Mouse (Mus musculus) embryonic facial prominence, embryonic 12.5 days (tissue): Measurements from ENCODE around the gene Myocd. TPM values are rescaled to one million over a fixed set of nuclear protein-coding genes. Genes with fewer than 3 reads are reported as not detected.

Experiments
- ATAC-seq: fragments of 200-750 bp; cut with Nextera tagmentation; 2 replicates; pipeline ENCODE4 v1.8.0; 2017; ENCODE audit not compliant: insufficient number of reproducible peaks, insufficient read depth, low FRiP score, low TSS enrichment
- H3K27ac ChIP-seq: fragments of 300-500 bp; sonication (generic); 2 replicates; pipeline ENCODE4 v1.5.1; 2016; ENCODE audit warnings: mild to moderate bottlenecking
- H3K27me3 ChIP-seq: fragments of 300-500 bp; sonication (generic); 2 replicates; pipeline ENCODE4 v1.6.1; 2016; ENCODE audit warnings: mild to moderate bottlenecking, moderate library complexity
- H3K36me3 ChIP-seq: fragments of 300-500 bp; sonication (generic); 2 replicates; pipeline ENCODE4 v1.6.1; 2016; ENCODE audit warnings: mild to moderate bottlenecking
- H3K4me1 ChIP-seq: fragments of 300-500 bp; sonication (generic); 2 replicates; pipeline ENCODE4 v1.6.1; 2016
- H3K4me2 ChIP-seq: fragments of 300-500 bp; sonication (generic); replicated peaks from 2 replicates; pipeline ENCODE4 v1.6.1; 2016; ENCODE audit warnings: mild to moderate bottlenecking, moderate library complexity
- H3K4me3 ChIP-seq: fragments of 300-500 bp; sonication (generic); 2 replicates; pipeline ENCODE4 v1.5.1; 2016; ENCODE audit warnings: mild to moderate bottlenecking
- H3K9ac ChIP-seq: fragments of 300-500 bp; sonication (generic); 2 replicates; pipeline ENCODE4 v1.6.1; 2016; ENCODE audit warnings: mild to moderate bottlenecking, moderate library complexity
- H3K9me3 ChIP-seq: fragments of 300-500 bp; sonication (generic); 2 replicates; pipeline ENCODE4 v1.6.1; 2016; ENCODE audit warnings: mild to moderate bottlenecking, moderate library complexity
- WGBS: fragments of 180-500 bp; shearing (Covaris S2); methylation state at CpG from one replicate; pipeline ENCODE4 v1.1.7; 2016; 5-methylcytosine and 5-hydroxymethylcytosine counted together
- polyA plus RNA-seq: library from polyadenylated mRNA; unstranded; fragments of >200 nt; fragmentation: Nextera tagmentation; extraction: Ambion mirVana; gene quantifications from 2 replicates; pipeline ENCODE4 v1.2.1, GENCODE M21; 2016

Gene Myocd
- polyA plus RNA-seq = 1.7 and 2.0 TPM in 2 replicates

GRCm38 (mm10) chr11:65269851-65270473 is at the start of gene Myocd:
Gene Myocd, minus strand, starts transcription at chr11:65269989.
- Histone ChIP-seq H3K4me1 (peaks cover 8% of the 10 kb centered on the region; the same call in 1 of the 2 replicates), H3K9me3 (no peaks in the 10 kb centered on the region), H3K27ac (no peak within 1 kb of the TSS), H3K27me3 (peaks cover 20% of the 10 kb centered on the region), H3K4me3 (peak within 1 kb of the TSS; percentile 39), H3K9ac (peak within 1 kb of the TSS; percentile 31; the same call in 1 of the 2 replicates), H3K36me3 (no peaks in the 10 kb centered on the region), H3K4me2 (peak within 1 kb of the TSS; percentile 79)
- ATAC-seq = peak; percentile 69; the same call in 1 of the 2 replicates
- under 1% methylated on average over 37 of the region's 37 CpGs for WGBS

DNA sequence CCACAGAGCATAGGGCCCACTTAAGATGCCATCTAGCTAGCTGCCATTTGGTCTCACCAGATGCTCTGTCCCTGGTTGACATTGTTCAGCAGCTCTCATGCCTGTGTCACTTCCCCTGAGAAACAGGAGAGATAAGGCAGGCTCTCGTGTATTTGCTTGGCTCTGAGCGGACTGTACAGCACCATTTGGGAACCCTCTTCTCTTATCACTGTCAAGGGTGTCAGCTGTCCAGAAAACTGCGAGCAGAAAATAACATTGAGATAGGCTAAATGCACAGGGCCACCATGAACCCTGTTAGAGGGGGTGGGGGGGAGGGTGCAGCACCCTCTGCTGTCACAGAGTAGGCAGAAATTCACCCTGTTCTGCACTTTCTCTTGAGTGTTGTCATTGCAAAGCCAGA is 34.0 kb upstream of the Myocd start:
- Histone ChIP-seq H3K9me3 (no peaks in the 10 kb centered on the region), H3K36me3 (no peaks in the 10 kb centered on the region), H3K4me3 (no peak overlapping the region), H3K4me2 (no peak overlapping the region), H3K27ac (no peak overlapping the region), H3K27me3 (no peaks in the 10 kb centered on the region), H3K9ac (no peak overlapping the region), H3K4me1 (no peaks in the 10 kb centered on the region)
- 83% methylated on average over 3 of the region's 3 CpGs for WGBS
- no peak for ATAC-seq

GRCm38 (mm10) chr11:65294128-65294833 is 24.5 kb upstream of the Myocd start:
- ATAC-seq = no peak
- H3K9me3 ChIP-seq = no peaks in the 10 kb centered on the region
- peaks cover 4% of the 10 kb centered on the region; the same call in 1 of the 2 replicates for H3K4me1 ChIP-seq
- H3K4me2 ChIP-seq = no peak overlapping the region
- H3K27me3 ChIP-seq = no peaks in the 10 kb centered on the region
- no peak overlapping the region for H3K9ac ChIP-seq
- H3K4me3 ChIP-seq = no peak overlapping the region
- 85% methylated on average over 10 of the region's 10 CpGs for WGBS
- no peaks in the 10 kb centered on the region for H3K36me3 ChIP-seq
- no peak overlapping the region for H3K27ac ChIP-seq

DNA sequence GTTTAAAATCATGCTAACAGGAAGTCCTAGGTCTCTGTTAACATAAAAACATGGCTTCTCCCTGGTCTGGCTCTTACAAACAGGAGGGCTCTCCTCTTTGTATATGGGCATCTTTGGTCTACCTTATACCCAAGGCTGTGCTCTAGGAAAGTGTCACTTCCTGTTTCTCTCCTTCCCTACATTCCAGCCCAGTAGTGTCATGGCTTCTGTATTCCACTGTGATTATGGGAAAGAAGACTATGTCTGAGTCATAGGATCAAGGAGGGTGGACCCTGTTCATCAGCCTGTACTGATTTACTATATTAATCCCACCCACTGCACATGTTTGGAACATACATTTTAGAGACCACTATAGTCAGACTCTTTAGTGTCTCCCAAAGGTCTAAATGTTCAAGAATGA is 23.2 kb upstream of the Myocd start:
- no peak for ATAC-seq

GRCm38 (mm10) chr11:65287706-65288105 is 17.9 kb upstream of the Myocd start:
- Histone ChIP-seq H3K27ac (no peak overlapping the region), H3K4me3 (no peak overlapping the region), H3K9ac (no peak overlapping the region), H3K27me3 (peaks cover 2% of the 10 kb centered on the region; the same call in 1 of the 2 replicates), H3K4me1 (no peaks in the 10 kb centered on the region), H3K9me3 (no peaks in the 10 kb centered on the region), H3K36me3 (no peaks in the 10 kb centered on the region), H3K4me2 (no peak overlapping the region)
- 89% methylated on average over 8 of the region's 8 CpGs for WGBS
- no peak for ATAC-seq

More for the DNA sequence above, 23.2 kb upstream of the Myocd start:
- no peaks in the 10 kb centered on the region for H3K9me3 ChIP-seq
- no peak overlapping the region for H3K27ac ChIP-seq
- no peak overlapping the region for H3K4me2 ChIP-seq
- no peak overlapping the region for H3K4me3 ChIP-seq
- H3K27me3 ChIP-seq = no peaks in the 10 kb centered on the region
- H3K9ac ChIP-seq = no peak overlapping the region
- no peaks in the 10 kb centered on the region for H3K36me3 ChIP-seq
- H3K4me1 ChIP-seq = peaks cover 4% of the 10 kb centered on the region; the same call in 1 of the 2 replicates

DNA sequence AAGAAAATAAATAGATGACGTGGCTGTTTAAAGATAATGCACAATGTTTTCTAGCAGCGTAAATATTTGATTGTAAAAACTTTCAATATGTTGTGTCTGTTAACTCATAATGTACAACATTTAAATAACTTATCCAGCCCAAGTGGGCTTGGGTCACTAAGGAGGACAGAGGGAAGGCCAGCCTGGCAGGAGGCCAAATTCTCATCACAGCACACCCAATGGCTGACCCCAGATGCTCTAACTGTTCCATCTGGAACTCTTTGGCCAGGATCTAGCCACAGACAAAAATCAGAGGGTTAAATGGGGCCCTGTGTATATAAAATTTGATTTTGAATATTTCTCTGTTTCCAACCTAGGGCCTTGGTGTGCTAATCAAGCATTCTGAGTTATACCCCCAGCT is 16.4 kb upstream of the Myocd start:
- Histone ChIP-seq H3K27me3 (peaks cover 2% of the 10 kb centered on the region; the same call in 1 of the 2 replicates), H3K27ac (no peak overlapping the region), H3K4me2 (no peak overlapping the region), H3K4me3 (no peak overlapping the region), H3K4me1 (no peaks in the 10 kb centered on the region), H3K9me3 (no peaks in the 10 kb centered on the region), H3K9ac (no peak overlapping the region), H3K36me3 (no peaks in the 10 kb centered on the region)
- 91% methylated on average over 2 of the region's 2 CpGs for WGBS
- no peak for ATAC-seq

- Histone ChIP-seq H3K27me3 (peaks cover 17% of the 10 kb centered on the region), H3K9me3 (no peaks in the 10 kb centered on the region), H3K27ac (no peak overlapping the region), H3K4me1 (peaks cover 5% of the 10 kb centered on the region; the same call in 1 of the 2 replicates), H3K36me3 (no peaks in the 10 kb centered on the region), H3K4me3 (no peak overlapping the region), H3K4me2 (no peak overlapping the region), H3K9ac (no peak overlapping the region)
- 87% methylated on average over 6 of the region's 6 CpGs for WGBS
- ATAC-seq = no peak
Observed at GRCm38 (mm10) chr11:65275441-65275840, 5.7 kb upstream of the Myocd start.

DNA sequence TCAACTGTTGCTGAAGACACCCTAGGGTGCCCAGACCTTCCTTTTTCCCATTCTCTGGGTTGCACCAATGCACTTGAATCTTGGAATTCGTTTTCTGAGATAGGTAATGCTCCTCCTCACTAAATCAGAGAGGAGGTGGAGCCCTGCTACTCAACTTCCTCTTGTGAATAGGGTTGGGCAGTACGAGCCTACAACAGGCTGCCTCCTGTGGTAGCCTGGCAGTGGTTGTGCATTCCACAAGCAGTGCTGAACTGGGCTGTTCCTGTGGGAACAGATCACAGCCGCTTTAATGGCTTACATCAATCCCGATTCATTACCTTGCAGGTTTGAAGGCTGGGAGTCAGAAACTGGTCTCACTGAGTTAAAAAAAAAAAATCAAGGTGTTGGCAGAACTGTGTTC is 1.2 kb upstream of the Myocd start:
- no peak for ATAC-seq
- Histone ChIP-seq H3K4me2 (no peak overlapping the region), H3K9ac (no peak overlapping the region), H3K4me3 (no peak overlapping the region), H3K36me3 (no peaks in the 10 kb centered on the region), H3K27me3 (peaks cover 20% of the 10 kb centered on the region), H3K4me1 (peaks cover 8% of the 10 kb centered on the region; the same call in 1 of the 2 replicates), H3K27ac (no peak overlapping the region), H3K9me3 (no peaks in the 10 kb centered on the region)
- 16% methylated on average over 4 of the region's 4 CpGs for WGBS

DNA sequence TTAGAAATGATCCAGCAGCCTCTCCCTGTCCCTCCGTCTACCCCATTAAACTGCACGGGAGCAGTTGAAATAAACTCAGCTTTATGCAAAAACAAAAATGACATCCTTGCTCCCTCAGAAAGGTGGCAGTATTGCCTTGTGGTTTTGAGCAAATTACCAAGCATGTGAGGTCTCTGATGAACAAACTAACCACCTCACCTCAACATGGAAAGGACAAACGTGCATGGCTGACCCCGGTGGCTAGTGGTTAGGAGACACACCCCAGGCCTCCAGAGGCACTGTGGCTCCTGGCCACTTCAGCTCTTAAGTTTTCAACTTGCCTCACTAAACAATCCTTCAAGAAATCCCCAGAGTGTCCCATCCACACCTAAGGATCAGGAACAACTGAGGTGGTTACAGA is 1.5 kb downstream of the Myocd start:
- Histone ChIP-seq H3K9me3 (no peaks in the 10 kb centered on the region), H3K4me3 (no peak overlapping the region), H3K9ac (no peak overlapping the region), H3K4me1 (peaks cover 8% of the 10 kb centered on the region; the same call in 1 of the 2 replicates), H3K36me3 (no peaks in the 10 kb centered on the region), H3K27ac (no peak overlapping the region), H3K4me2 (no peak overlapping the region), H3K27me3 (peaks cover 15% of the 10 kb centered on the region)
- WGBS = 41% methylated on average over 4 of the region's 4 CpGs
- ATAC-seq = no peak

DNA sequence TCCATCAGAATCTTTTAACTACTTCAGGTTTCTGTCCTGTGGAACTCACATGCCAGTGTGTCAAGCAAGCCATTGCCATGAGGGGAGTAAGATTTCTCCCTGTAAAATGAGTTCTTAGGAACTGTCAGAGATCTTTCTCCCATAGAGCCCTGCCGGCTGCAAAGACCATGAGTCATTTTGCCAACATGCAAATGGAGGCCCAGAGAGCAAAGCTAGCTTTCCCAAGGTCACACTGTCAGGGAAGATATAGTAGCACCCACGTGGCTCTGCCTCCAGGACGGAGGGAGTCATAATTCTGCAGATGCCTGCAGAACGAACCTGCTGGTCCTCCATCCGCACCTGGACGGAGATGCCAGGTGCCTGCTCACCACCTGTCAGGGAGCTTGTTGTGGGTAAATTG is 6.3 kb downstream of the Myocd start:
- H3K4me2 ChIP-seq = no peak overlapping the region
- H3K9me3 ChIP-seq = no peaks in the 10 kb centered on the region
- H3K27me3 ChIP-seq = 0 out of 2 replicates have a peak, but pooled peaks cover 2% of the 10 kb centered on the region
- no peaks in the 10 kb centered on the region for H3K36me3 ChIP-seq
- no peak overlapping the region for H3K27ac ChIP-seq
- H3K4me1 ChIP-seq = no peaks in the 10 kb centered on the region
- H3K4me3 ChIP-seq = no peak overlapping the region
- ATAC-seq = no peak
- WGBS = 71% methylated on average over 6 of the region's 6 CpGs
- H3K9ac ChIP-seq = no peak overlapping the region

- H3K4me1 ChIP-seq = no peaks in the 10 kb centered on the region
- H3K9me3 ChIP-seq = no peaks in the 10 kb centered on the region
- H3K27ac ChIP-seq = no peak overlapping the region
- H3K9ac ChIP-seq = no peak overlapping the region
- H3K36me3 ChIP-seq = no peaks in the 10 kb centered on the region
- no peak overlapping the region for H3K4me3 ChIP-seq
- H3K4me2 ChIP-seq = no peak overlapping the region
- no peak for ATAC-seq
- WGBS = 97% methylated on average over 4 of the region's 4 CpGs
- H3K27me3 ChIP-seq = no peaks in the 10 kb centered on the region
Observed at GRCm38 (mm10) chr11:65258997-65259396, 10.8 kb downstream of the Myocd start.

- Histone ChIP-seq H3K4me1 (no peaks in the 10 kb centered on the region), H3K4me3 (no peak overlapping the region), H3K27ac (no peak overlapping the region), H3K4me2 (no peak overlapping the region), H3K9me3 (no peaks in the 10 kb centered on the region), H3K36me3 (no peaks in the 10 kb centered on the region), H3K27me3 (no peaks in the 10 kb centered on the region), H3K9ac (no peak overlapping the region)
- ATAC-seq = no peak
- 71% methylated on average over 11 of the region's 11 CpGs for WGBS
Observed at GRCm38 (mm10) chr11:65256143-65256542, 13.6 kb downstream of the Myocd start.
